Mouse (Mus musculus): Measurements from ENCODE around the gene Zfp664. TPM values are rescaled to one million over a fixed set of nuclear protein-coding genes. Genes with fewer than 3 reads are reported as not detected.

Gene Zfp664
- total and polyA plus RNA-seq, 2 experiments from 2014 or later, result 27.6 to 52.7 TPM

DNA sequence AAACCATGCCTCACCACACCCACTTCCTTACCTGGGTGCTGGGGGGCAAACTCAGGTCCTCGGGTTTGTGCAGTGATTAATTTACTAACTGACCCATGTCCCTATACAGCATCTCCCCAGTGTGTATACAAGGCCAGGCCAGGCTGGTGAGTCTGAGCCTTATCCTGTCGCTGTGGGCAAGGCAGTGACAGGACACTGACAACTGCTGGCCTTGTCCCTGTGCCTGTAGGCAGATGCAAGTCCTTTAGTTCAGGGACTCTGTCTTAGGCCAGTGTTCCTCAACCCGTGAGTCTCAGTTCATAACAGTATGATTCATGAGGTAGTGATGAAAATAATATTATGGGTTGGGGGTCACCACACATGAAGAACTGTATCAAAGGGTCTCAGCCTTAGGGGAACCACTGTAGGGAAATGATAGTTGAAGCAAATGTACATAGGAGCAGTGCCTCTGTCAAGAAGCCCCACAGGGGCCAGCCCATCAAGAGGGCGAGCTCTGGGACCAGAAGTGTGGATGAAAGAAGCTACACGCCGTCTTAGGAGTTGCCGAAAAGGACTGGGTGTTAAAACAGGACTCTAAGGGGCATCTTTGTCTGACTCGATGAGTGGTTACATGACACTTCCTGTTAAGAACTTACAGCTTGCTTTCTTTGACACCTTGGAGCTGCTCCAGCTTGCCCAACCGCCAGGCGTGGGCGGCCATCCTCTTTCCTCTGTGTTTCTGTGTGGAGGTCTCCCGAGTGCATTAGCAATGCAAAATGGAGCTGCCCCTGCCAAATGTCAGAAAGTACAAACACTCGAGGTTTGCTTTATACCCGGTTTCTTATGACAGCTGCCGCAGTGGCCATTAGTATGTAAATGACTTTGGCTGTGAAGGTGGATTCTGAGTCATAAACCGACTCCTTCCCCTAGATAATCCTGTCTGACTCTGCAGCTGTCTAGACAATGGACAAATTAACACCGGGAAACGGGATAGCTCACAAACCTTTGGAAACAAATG is 60.2 kb downstream of the Zfp664 start:
- peak; percentile 75 for DNase-seq
- 20% methylated on average over 18 of the region's 18 CpGs for WGBS
- H3K4me2 ChIP-seq (ENCODE audit: low read depth), result no peak overlapping the region

DNA sequence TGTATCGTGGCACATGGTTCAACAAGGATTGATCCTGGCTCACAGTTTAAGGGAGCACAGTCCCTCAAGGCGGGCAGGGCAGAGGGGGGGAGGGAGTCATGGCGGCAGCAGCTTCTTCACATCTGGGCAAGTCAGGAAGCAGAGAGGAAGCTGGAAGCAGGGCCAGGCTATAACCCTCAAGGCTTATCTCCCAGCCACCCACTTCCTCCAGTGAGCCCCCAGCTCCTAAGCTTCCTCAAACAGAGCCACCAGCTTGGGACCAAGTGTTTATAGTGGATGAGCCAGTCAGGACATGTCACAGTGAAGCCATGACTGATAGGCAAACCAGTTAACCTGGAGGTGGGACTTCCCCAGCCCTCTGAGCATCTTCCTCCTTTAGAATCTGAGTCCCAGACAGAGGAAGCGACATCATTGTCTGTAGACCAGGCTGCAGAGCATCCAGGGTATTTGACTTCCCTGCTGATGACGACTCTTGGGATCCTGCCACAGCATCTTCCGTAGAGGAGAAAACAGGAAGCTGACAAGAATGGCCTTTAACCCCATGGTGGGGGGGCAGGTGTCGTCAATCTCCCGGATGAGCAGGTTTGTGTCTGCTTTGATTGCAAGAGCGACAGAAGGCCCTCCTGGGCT is 67.0 kb downstream of the Zfp664 start:
- Histone ChIP-seq H3K9ac (no peak overlapping the region), H3K27ac (ENCODE audit: low read depth, low read length) (no peak overlapping the region), H3K4me2 (ENCODE audit: low read depth) (no peak overlapping the region), H3K9me3 (ENCODE audit: low read length) (no peaks in the 10 kb centered on the region), H3K36me3 (ENCODE audit: insufficient read depth) (no peaks in the 10 kb centered on the region), H3K27me3 (ENCODE audit: insufficient read depth, low read length) (no peaks in the 10 kb centered on the region), H3K4me3 (ENCODE audit: low read depth, low read length) (no peak overlapping the region), H3K4me1 (ENCODE audit: insufficient read depth) (0 out of 2 replicates have a peak, but pooled peaks cover 3% of the 10 kb centered on the region)
- 84% methylated on average over 9 of the region's 9 CpGs for WGBS
- ATAC-seq, result no peak
- no peak for DNase-seq
- no peak for TF ChIP-seq CTCF (IDR thresholded peaks at IDR 0.05; ENCODE audit: low read depth)

More for the DNA sequence above, 60.2 kb downstream of the Zfp664 start:
- Histone ChIP-seq H3K27me3 (ENCODE audit: insufficient read depth, low read length) (no peaks in the 10 kb centered on the region), H3K4me3 (ENCODE audit: low read depth, low read length) (no peak overlapping the region), H3K36me3 (ENCODE audit: insufficient read depth) (no peaks in the 10 kb centered on the region), H3K9me3 (ENCODE audit: low read length) (no peaks in the 10 kb centered on the region), H3K27ac (ENCODE audit: low read depth, low read length) (peak overlapping the region; percentile 69), H3K4me1 (ENCODE audit: insufficient read depth) (peaks cover 14% of the 10 kb centered on the region), H3K9ac (no peak overlapping the region)
- no peak for TF ChIP-seq CTCF (IDR thresholded peaks at IDR 0.05; ENCODE audit: low read depth)
- peak; percentile 87 for ATAC-seq

DNA sequence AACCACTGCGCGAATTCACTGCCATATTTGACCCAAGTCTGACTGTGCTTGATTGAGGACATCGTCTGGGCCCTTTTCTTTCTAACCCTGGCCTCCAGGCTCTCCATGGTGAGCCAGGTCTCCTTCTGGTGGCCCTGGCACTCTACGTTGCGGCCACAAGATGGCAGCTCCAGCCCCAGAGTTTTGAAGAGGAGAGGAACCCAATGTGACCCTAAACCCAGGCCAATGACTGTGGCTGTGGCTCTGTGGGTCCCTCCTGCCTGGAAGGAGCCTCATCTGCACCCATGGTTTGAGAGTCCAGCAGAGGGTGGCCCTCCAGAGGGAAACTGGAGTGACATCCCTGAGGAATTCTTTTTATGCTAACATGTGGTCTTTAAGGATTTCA is 67.6 kb downstream of the Zfp664 start:
- no peaks in the 10 kb centered on the region for H3K9me3 ChIP-seq (ENCODE audit: low read length)
- H3K4me3 ChIP-seq (ENCODE audit: low read depth, low read length), result no peak overlapping the region
- WGBS, result 43% methylated on average over 5 of the region's 5 CpGs
- DNase-seq (peak; percentile 59), ATAC-seq (peak; percentile 62; the same call in 1 of the 2 replicates)
- 0 out of 2 replicates have a peak, but pooled peaks cover 3% of the 10 kb centered on the region for H3K4me1 ChIP-seq (ENCODE audit: insufficient read depth)
- no peaks in the 10 kb centered on the region for H3K36me3 ChIP-seq (ENCODE audit: insufficient read depth)
- no peaks in the 10 kb centered on the region for H3K27me3 ChIP-seq (ENCODE audit: insufficient read depth, low read length)
- TF ChIP-seq CTCF (IDR thresholded peaks at IDR 0.05; ENCODE audit: low read depth), result peak; percentile 71
- no peak overlapping the region for H3K27ac ChIP-seq (ENCODE audit: low read depth, low read length)
- no peak overlapping the region for H3K4me2 ChIP-seq (ENCODE audit: low read depth)
- no peak overlapping the region for H3K9ac ChIP-seq

DNA sequence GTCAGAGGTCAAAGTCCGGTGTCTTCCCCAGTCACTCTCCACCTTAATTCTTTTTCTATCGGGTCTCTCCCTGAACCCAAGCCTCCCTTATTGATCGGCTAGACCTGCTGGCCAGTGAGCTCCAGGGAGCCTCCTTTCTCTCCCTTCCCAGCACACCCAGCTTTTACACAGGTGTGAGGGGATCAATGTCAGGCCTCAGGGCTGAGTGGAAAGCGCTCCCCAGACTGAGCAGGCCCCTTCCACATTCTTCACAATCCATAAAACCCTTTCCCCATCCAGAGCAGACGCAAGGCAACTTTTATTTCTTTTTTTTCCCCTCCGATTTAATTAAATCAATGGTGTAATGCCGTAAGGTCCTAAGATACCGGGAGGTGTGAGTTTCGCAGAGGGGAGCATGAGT is 68.1 kb downstream of the Zfp664 start:
- Histone ChIP-seq H3K9me3 (ENCODE audit: low read length) (no peaks in the 10 kb centered on the region), H3K4me3 (ENCODE audit: low read depth, low read length) (no peak overlapping the region), H3K27ac (ENCODE audit: low read depth, low read length) (no peak overlapping the region), H3K36me3 (ENCODE audit: insufficient read depth) (no peaks in the 10 kb centered on the region), H3K4me1 (ENCODE audit: insufficient read depth) (0 out of 2 replicates have a peak, but pooled peaks cover 3% of the 10 kb centered on the region), H3K27me3 (ENCODE audit: insufficient read depth, low read length) (no peaks in the 10 kb centered on the region), H3K4me2 (ENCODE audit: low read depth) (no peak overlapping the region), H3K9ac (no peak overlapping the region)
- DNase-seq (no peak), ATAC-seq (no peak)
- 8% methylated on average over 9 of the region's 9 CpGs for WGBS
- no peak for TF ChIP-seq CTCF (IDR thresholded peaks at IDR 0.05; ENCODE audit: low read depth)

DNA sequence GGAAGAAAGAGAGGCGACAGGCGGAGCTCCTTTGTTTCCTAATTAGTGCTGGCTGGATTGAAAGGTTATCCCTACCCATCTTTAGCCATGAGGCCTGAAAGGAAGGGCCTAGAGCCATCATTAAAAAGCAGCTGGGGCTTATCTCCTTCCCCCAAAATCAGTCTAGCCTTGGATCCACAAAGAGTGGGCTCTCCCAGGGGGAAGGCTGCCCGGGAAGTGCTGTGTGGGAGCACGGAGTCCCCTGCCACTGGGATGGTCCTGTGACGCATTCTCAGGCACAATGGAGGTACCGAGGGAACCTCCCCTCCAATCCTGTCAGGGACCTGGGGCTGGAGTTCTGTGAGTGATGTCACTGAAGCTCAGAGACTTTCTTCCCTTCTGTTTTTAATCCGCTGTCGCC is 68.6 kb downstream of the Zfp664 start:
- Histone ChIP-seq H3K4me1 (ENCODE audit: insufficient read depth) (0 out of 2 replicates have a peak, but pooled peaks cover 3% of the 10 kb centered on the region), H3K27me3 (ENCODE audit: insufficient read depth, low read length) (no peaks in the 10 kb centered on the region), H3K36me3 (ENCODE audit: insufficient read depth) (no peaks in the 10 kb centered on the region), H3K27ac (ENCODE audit: low read depth, low read length) (no peak overlapping the region), H3K4me3 (ENCODE audit: low read depth, low read length) (no peak overlapping the region), H3K9me3 (ENCODE audit: low read length) (no peaks in the 10 kb centered on the region), H3K4me2 (ENCODE audit: low read depth) (no peak overlapping the region), H3K9ac (no peak overlapping the region)
- WGBS, result 15% methylated on average over 8 of the region's 8 CpGs
- TF ChIP-seq CTCF (IDR thresholded peaks at IDR 0.05; ENCODE audit: low read depth), result no peak
- ATAC-seq (peak; percentile 40; the same call in 1 of the 2 replicates), DNase-seq (no peak)

DNA sequence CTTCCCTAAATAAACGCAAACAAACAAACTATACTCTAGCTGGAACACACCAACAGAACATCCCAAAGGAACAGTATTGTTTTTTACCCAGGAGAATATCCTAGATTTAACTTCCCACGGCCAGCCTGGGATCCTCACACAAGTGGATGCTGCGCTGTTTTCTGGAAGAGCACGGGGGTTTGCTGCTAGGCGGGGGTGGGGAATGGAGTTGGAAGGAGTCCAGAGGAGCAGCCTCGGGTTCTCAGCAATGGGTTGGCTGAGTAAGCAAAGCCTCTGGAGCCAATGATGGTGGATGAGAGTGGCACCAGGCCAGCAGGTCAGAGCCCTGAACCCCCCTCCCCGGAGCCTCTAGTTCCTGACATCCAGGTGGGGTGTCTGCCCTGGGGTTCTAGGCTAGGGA is 72.1 kb downstream of the Zfp664 start:
- no peak overlapping the region for H3K4me3 ChIP-seq (ENCODE audit: low read depth, low read length)
- ATAC-seq (no peak), DNase-seq (no peak)
- TF ChIP-seq CTCF (IDR thresholded peaks at IDR 0.05; ENCODE audit: low read depth), result no peak
- H3K27me3 ChIP-seq (ENCODE audit: insufficient read depth, low read length), result no peaks in the 10 kb centered on the region
- H3K36me3 ChIP-seq (ENCODE audit: insufficient read depth), result no peaks in the 10 kb centered on the region
- H3K4me1 ChIP-seq (ENCODE audit: insufficient read depth), result 0 out of 2 replicates have a peak, but pooled peaks cover 3% of the 10 kb centered on the region
- H3K27ac ChIP-seq (ENCODE audit: low read depth, low read length), result no peak overlapping the region
- H3K9me3 ChIP-seq (ENCODE audit: low read length), result no peaks in the 10 kb centered on the region
- H3K9ac ChIP-seq, result no peak overlapping the region
- WGBS, result 38% methylated on average over 7 of the region's 7 CpGs
- H3K4me2 ChIP-seq (ENCODE audit: low read depth), result no peak overlapping the region

Measured in forebrain, postnatal 0 days (tissue).